Mouse (Mus musculus): ENCODE measurements around the gene Bicc1. TPM values are rescaled to one million over a fixed set of nuclear protein-coding genes. Genes with fewer than 3 reads are reported as not detected.
"Not testable (repeated sequence)": the region's sequence is repeated elsewhere in the genome, so short reads cannot be mapped to it uniquely, and the experiment has no call there.

Bicc1 gene
- total RNA-seq, 1 experiment from 2014 or later = not detected

DNA sequence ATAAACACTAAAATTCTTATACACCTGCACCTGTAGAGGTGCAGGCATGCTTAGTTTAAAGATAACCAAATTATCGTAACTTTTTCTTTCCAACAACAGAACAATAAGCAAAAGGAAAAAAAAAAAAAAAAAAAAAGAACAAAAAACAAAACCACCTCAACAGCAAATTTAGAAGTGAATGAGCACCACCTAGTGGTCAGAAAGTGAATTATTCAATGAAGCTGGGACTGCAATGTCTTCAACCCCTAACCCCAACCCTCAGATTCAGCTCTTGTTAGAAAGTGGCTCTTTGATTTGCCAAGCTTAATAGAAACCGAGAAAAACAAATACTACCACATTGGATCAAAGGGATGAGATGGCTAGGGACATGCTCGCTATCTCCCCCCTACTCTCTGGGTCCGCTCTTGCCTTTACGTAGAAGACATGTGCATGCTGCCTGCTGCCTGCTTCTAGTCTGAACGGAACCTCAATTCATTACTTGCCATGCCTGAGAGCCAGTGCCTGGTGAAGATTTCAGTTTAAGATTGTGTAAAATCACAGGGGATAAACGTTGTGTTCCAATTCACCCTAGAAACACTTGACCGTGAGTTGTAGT, 195.8 kb downstream of the Bicc1 start:
- peak; percentile 60; the same call in 1 of the 2 replicates for ATAC-seq (replicated peaks; ENCODE audit: low read depth, poor library complexity, severe bottlenecking)

DNA sequence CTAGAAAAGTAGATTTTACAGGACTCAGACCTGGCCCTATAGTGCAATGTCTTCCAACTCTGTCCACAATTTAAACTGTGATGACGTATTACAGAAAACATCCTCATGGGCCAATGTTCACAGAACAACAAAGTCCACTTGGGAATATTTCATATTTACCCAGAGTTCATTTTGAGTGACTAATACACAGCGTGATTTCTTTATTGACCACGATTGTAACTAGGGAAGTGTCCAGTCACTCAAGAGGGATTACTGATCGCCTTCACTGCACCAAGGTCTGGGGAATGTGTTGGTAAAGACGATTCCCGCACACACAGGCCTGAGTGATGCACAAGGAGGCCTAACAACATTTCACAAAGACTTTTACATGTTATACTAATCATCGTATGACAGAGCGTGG, 197.9 kb downstream of the Bicc1 start:
- ATAC-seq (replicated peaks; ENCODE audit: low read depth, poor library complexity, severe bottlenecking) = no peak

DNA sequence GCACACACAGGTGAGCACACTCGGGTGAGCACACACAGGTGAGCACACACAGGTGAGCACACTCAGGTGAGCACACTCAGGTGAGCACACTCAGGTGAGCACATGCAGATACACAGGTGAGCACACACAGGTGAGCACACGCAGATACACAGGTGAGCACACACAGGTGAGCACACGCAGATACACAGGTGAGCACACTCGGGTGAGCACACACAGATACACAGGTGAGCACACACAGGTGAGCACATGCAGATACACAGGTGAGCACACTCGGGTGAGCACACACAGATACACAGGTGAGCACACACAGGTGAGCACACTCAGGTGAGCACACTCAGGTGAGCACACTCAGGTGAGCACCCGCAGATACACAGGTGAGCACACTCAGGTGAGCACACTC, 199.1 kb downstream of the Bicc1 start:
- ATAC-seq (replicated peaks; ENCODE audit: low read depth, poor library complexity, severe bottlenecking) = not testable (repeated sequence)

- ATAC-seq (replicated peaks; ENCODE audit: low read depth, poor library complexity, severe bottlenecking) = no peak
Observed at GRCm38 (mm10) chr10:70952770-70953147, 206.7 kb downstream of the Bicc1 start.

DNA sequence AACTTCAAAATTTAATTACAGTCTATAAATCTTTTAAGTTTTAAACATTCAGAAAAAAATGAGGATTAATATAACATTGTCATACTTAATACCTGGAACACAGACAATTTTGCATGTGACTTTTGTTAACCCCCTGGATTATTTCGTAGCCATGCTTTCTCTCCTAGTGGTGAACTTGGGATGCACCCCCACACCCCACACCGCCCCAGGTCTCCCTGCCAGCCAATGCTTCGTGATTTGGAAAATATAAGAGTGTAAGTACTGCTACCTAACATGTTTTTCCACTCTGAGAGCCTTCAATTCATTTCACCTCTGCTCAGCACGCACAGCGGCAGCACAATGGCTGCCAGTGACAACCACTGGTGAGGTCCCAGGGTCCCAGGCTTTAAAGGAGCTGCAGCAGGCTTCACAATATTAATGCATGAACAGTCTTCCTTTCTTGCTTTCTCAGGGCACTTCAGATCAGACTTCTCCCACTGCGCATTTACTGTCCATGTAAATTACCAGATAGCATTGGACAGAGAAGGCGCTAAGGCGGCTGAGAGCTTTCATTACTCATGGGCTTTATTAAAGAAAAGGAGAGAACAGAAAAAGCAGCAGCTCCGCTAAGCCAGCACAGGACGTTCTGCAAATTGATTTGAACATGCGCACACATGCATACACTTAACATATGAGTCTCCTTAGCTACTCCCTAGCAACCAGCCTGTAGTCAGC, 207.3 kb downstream of the Bicc1 start:
- no peak for ATAC-seq (replicated peaks; ENCODE audit: low read depth, poor library complexity, severe bottlenecking)

DNA sequence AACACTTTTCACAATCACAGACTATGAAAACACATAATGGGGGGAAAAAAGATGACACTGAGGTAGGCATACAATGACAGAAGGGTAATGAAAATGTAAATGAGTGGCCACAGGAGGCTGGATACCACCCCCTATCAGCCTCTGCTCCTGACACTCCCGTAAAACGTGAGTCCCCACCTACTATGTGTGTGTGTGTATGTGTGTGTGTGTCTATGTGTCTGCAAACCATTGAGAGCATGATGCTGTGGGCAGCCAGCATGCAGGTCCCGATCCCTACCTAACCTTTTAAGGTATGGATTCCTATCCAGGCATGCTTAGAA, 209.4 kb downstream of the Bicc1 start:
- ATAC-seq (replicated peaks; ENCODE audit: low read depth, poor library complexity, severe bottlenecking) = no peak

GRCm38 (mm10) chr10:70949254-70950104, 210.0 kb downstream of the Bicc1 start:
- no peak for ATAC-seq (replicated peaks; ENCODE audit: low read depth, poor library complexity, severe bottlenecking)

GRCm38 (mm10) chr10:70948276-70948675, 211.2 kb downstream of the Bicc1 start:
- no peak for ATAC-seq (replicated peaks; ENCODE audit: low read depth, poor library complexity, severe bottlenecking)

DNA sequence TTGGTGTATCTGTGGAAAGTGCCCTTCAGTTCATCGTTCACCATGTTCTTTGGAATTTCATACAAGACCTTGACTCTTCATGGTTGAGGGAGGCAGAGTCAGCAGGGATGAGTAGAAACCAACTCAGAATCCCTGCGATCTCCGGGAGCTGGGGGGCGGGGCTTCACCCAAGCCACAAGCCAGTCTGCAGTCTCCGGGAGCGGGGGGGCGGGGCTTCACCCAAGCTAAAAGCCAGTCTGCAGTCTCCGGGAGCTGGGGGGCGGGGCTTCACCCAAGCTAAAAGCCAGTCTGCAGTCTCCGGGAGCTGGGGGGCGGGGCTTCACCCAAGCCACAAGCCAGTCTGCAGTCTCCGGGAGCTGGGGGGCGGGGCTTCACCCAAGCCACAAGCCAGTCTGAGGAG, 213.4 kb downstream of the Bicc1 start:
- not testable (repeated sequence) for ATAC-seq (replicated peaks; ENCODE audit: low read depth, poor library complexity, severe bottlenecking)

GRCm38 (mm10) chr10:70945076-70945475, 214.4 kb downstream of the Bicc1 start:
- ATAC-seq (replicated peaks; ENCODE audit: low read depth, poor library complexity, severe bottlenecking) = no peak

DNA sequence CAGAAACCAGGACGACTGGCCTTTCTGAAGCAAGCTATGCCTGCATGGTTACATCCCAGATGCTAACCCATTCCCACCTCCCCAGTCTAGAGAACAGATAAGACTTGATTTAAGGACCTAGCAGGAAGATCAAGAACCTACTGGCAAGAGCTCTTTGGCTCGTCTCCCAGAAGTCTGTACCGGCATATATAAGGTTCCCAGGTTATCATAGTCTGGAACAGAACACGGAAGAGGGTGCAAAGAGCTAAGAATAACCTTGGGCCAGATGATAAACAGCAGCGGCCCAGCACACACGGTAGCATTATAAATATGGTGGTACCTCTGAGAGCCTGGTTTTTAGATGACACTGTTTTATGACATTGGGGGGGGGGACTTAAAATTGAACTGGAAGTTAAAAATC, 217.9 kb downstream of the Bicc1 start:
- ATAC-seq (replicated peaks; ENCODE audit: low read depth, poor library complexity, severe bottlenecking) = no peak

GRCm38 (mm10) chr10:70939751-70940150, 219.7 kb downstream of the Bicc1 start:
- ATAC-seq (replicated peaks; ENCODE audit: low read depth, poor library complexity, severe bottlenecking) = no peak

- ATAC-seq (replicated peaks; ENCODE audit: low read depth, poor library complexity, severe bottlenecking) = no peak
Observed at GRCm38 (mm10) chr10:70937450-70937849, 222.1 kb downstream of the Bicc1 start.

DNA sequence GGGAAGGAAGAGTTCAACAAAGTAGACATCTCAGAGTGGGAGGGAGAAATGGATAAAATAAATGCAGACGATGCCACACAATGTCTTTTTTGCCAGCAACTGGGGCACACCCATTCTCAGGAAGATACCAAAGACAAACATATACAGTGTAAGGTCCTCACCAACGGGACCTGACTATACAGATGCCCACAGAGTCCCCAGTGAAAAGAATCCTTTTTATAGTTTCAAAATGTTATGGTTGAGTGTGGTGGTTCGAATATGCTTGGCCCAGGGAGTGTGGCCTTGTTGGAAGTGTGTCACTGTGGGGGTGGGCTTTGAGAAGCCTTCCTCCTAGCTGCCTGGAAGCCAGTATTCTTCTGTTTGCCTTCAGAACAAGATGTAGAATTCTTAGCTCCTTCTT, 223.5 kb downstream of the Bicc1 start:
- no peak for ATAC-seq (replicated peaks; ENCODE audit: low read depth, poor library complexity, severe bottlenecking)

DNA sequence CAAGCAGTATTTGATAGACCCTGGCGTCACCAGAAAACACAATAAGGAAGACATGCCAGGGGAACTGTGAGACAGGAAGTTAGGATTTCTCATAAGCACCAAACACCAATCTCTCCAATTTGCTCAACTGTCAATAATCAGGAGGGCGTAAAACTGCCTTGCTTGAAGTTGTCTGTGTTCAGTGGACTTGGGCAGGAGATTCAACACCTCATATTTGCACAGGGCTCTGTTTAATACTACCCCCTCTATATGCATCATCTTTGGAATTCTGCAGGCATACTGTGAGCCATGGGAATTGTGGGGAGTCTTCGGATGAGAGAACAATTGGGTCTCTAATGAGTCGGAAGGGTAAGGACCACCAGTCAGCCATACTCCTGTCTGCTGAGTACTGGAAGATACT, 233.4 kb downstream of the Bicc1 start:
- no peak for ATAC-seq (replicated peaks; ENCODE audit: low read depth, poor library complexity, severe bottlenecking)

GRCm38 (mm10) chr10:70924348-70924747, 235.2 kb downstream of the Bicc1 start:
- no peak for ATAC-seq (replicated peaks; ENCODE audit: low read depth, poor library complexity, severe bottlenecking)

- ATAC-seq (replicated peaks; ENCODE audit: low read depth, poor library complexity, severe bottlenecking) = no peak
Observed at GRCm38 (mm10) chr10:70923936-70924335, 235.6 kb downstream of the Bicc1 start.

GRCm38 (mm10) chr10:70921481-70921880, 238.0 kb downstream of the Bicc1 start:
- no peak for ATAC-seq (replicated peaks; ENCODE audit: low read depth, poor library complexity, severe bottlenecking)

DNA sequence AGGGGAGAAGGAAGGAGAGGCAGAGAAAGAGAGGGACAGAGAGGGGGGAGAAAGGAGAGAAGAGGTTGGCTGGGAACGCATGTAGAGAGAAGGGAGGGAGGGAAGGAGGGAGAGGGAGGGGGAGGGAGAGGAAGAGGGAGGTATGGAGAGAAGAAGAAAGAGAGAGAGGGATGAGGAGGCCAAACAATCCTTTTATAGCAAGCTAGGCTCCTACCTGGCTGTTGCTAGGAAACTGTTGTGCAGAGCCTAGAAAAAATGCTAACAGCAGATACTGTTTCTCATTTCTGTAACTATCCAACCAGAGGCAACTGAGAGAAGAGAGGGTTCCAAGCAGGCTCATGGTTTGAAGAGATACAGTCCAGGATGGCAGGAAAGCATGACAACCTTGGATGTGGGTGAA, 239.6 kb downstream of the Bicc1 start:
- ATAC-seq (replicated peaks; ENCODE audit: low read depth, poor library complexity, severe bottlenecking) = no peak

- no peak for ATAC-seq (replicated peaks; ENCODE audit: low read depth, poor library complexity, severe bottlenecking)
Observed at GRCm38 (mm10) chr10:70919031-70919663, 240.4 kb downstream of the Bicc1 start.

- ATAC-seq (replicated peaks; ENCODE audit: low read depth, poor library complexity, severe bottlenecking) = no peak
Observed at GRCm38 (mm10) chr10:70916697-70917096, 242.8 kb downstream of the Bicc1 start.

Data from common myeloid progenitor, adult 5-6 weeks (primary cell).